Mouse (Mus musculus) heart, embryonic 14.5 days (tissue): ENCODE results near the gene Ankrd2. TPM values are rescaled to one million over a fixed set of nuclear protein-coding genes. Genes with fewer than 3 reads are reported as not detected.
A peak's percentile ranks its signal among the peaks of the same experiment; 100 is the strongest.

Source experiments
- ATAC-seq: fragments of 200-750 bp; cut with Nextera tagmentation; 2 replicates; pipeline ENCODE4 v1.8.0; 2017; ENCODE audit warnings: low read depth, moderate TSS enrichment; ENCODE audit not compliant: insufficient number of reproducible peaks, insufficient read depth, low FRiP score
- H3K27ac ChIP-seq, 2 experiments: fragments of 200-500 bp in 1 of 2; fragments of 300-500 bp in 1 of 2; sonication (generic) in 1 of 2; replicated peaks in 1 of 2; 2 replicates each; pipeline ENCODE4 v1.5.1; 2012 to 2014; ENCODE audit warnings: low read depth in 2 of 2, low read length in 2 of 2, control low read depth in 1 of 2, mild to moderate bottlenecking in 1 of 2, mixed read lengths in 1 of 2; ENCODE audit not compliant: control insufficient read depth in 1 of 2, insufficient read depth in 1 of 2
- H3K27me3 ChIP-seq: fragments of 300-500 bp; sonication (generic); 2 replicates; pipeline ENCODE4 v1.6.1; 2014; ENCODE audit warnings: mild to moderate bottlenecking, low read length, control low read depth; ENCODE audit not compliant: control insufficient read depth, insufficient read depth
- H3K36me3 ChIP-seq: fragments of 300-500 bp; sonication (generic); 2 replicates; pipeline ENCODE4 v1.6.1; 2014; ENCODE audit warnings: mild to moderate bottlenecking, control low read depth, low read length, mixed read lengths; ENCODE audit not compliant: control insufficient read depth, insufficient read depth
- H3K4me1 ChIP-seq, 2 experiments: fragments of 200-500 bp in 1 of 2; fragments of 300-500 bp in 1 of 2; sonication (generic) in 1 of 2; 2 replicates each; pipeline ENCODE4 v1.6.1; 2012 to 2014; ENCODE audit warnings: low read length in 2 of 2, control low read depth in 1 of 2, mixed read lengths in 1 of 2; ENCODE audit not compliant: control insufficient read depth in 2 of 2, insufficient read depth in 2 of 2
- H3K4me2 ChIP-seq: fragments of 300-500 bp; sonication (generic); 2 replicates; pipeline ENCODE4 v1.6.1; 2014; ENCODE audit warnings: mild to moderate bottlenecking, low read length
- H3K4me3 ChIP-seq, 2 experiments: fragments of 200-500 bp in 1 of 2; fragments of 300-500 bp in 1 of 2; sonication (generic) in 1 of 2; 2 replicates each; pipeline ENCODE4 v1.5.1; 2012 to 2014; ENCODE audit warnings: low read length in 2 of 2, mild to moderate bottlenecking in 2 of 2, control low read depth in 1 of 2, low read depth in 1 of 2, moderate library complexity in 1 of 2; ENCODE audit not compliant: control insufficient read depth in 1 of 2, insufficient read depth in 1 of 2
- H3K9ac ChIP-seq: fragments of 300-500 bp; sonication (generic); 2 replicates; pipeline ENCODE4 v1.6.1; 2014; ENCODE audit warnings: mild to moderate bottlenecking, low read length
- H3K9me3 ChIP-seq: fragments of 300-500 bp; sonication (generic); 2 replicates; pipeline ENCODE4 v1.6.1; 2016; ENCODE audit warnings: low read length, control low read depth; ENCODE audit not compliant: control insufficient read depth
- WGBS: fragments of 180-500 bp; shearing (Covaris S2); extraction: QIAGEN DNeasy Blood & Tissue Kit; methylation state at CpG from one replicate; pipeline ENCODE4 v1.1.7; 2014; 5-methylcytosine and 5-hydroxymethylcytosine counted together
- polyA plus RNA-seq: library from polyadenylated mRNA; unstranded; fragments of >200 nt; fragmentation: Nextera tagmentation; extraction: Ambion mirVana; gene quantifications from 2 replicates; pipeline ENCODE4 v1.2.1, GENCODE M21; 2014

Ankrd2 gene
- polyA plus RNA-seq, 1 experiment from 2014 or later = not detected

GRCm38 (mm10) chr19:42056719-42057409 is 21.1 kb downstream of the Ankrd2 start:
- H3K9ac ChIP-seq = no peak overlapping the region
- 75% methylated on average over 6 of the region's 6 CpGs for WGBS
- no peaks in the 10 kb centered on the region for H3K27me3 ChIP-seq
- H3K4me3 ChIP-seq = no peak overlapping the region
- H3K4me2 ChIP-seq = no peak overlapping the region
- H3K4me1 ChIP-seq = peaks cover 0 to 2% of the 10 kb centered on the region in 2 experiments; a peak in 1 of 4 replicates
- H3K9me3 ChIP-seq = no peaks in the 10 kb centered on the region
- H3K36me3 ChIP-seq = no peaks in the 10 kb centered on the region
- no peak overlapping the region for H3K27ac ChIP-seq
- ATAC-seq = no peak

DNA sequence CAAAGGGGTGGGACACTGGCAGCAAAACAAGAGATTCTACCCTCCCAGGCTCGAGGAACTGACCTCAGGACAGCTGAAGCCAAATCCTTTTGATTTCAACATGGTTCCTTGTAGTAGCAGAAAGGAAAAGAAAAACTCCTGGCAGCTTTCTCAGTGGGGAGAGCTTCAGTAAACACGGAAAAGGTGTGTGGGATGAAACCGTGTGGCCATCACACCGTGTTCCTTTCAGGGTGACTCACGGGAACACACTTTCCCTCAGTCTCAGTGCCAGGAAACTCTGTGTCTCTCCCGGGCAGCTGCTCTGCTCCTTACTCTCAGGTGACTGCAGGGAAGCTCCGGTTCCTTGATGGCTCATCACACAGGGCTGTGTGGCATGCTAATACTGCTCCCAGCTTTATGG is 22.6 kb downstream of the Ankrd2 start:
- Histone ChIP-seq H3K27ac (no peak overlapping the region), H3K4me2 (no peak overlapping the region), H3K4me1 (peaks cover 0 to 2% of the 10 kb centered on the region in 2 experiments; a peak in 1 of 4 replicates), H3K9ac (no peak overlapping the region), H3K36me3 (no peaks in the 10 kb centered on the region), H3K4me3 (no peak overlapping the region), H3K9me3 (no peaks in the 10 kb centered on the region), H3K27me3 (no peaks in the 10 kb centered on the region)
- no peak for ATAC-seq
- WGBS = 62% methylated on average over 7 of the region's 7 CpGs

DNA sequence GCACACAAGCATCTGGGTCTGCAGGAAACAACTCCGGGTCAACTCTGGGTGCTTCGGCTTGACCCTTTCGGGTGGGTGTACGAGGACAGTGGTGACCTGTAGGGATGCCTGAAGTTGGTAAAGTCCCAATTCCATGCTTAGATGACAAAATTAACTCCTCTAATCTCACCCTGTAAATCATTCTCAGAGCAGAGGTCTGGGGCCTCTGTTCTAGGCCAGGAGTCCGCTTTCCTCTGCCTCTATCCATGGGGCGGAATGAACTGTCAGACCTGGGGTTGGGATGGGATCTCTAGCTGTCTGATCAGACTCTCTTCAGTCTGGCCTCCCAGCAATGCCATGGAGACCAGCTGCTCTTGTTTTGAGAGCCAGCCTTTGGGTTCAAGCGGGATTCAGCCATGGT is 25.6 kb downstream of the Ankrd2 start:
- Histone ChIP-seq H3K4me2 (no peak overlapping the region), H3K27me3 (no peaks in the 10 kb centered on the region), H3K36me3 (no peaks in the 10 kb centered on the region), H3K4me1 (no peaks in the 10 kb centered on the region), H3K9ac (no peak overlapping the region), H3K27ac (no peak overlapping the region), H3K4me3 (no peak overlapping the region), H3K9me3 (0 out of 2 replicates have a peak, but pooled peaks cover 2% of the 10 kb centered on the region)
- 93% methylated on average over 7 of the region's 7 CpGs for WGBS
- no peak for ATAC-seq

- H3K4me2 ChIP-seq = peak overlapping the region; percentile 3; the same call in 1 of the 2 replicates
- no peak overlapping the region for H3K4me3 ChIP-seq
- ATAC-seq = no peak
- H3K36me3 ChIP-seq = no peaks in the 10 kb centered on the region
- H3K9ac ChIP-seq = no peak overlapping the region
- H3K4me1 ChIP-seq = peaks cover 3 to 5% of the 10 kb centered on the region in 2 experiments; a peak in 2 of 4 replicates
- no peaks in the 10 kb centered on the region for H3K27me3 ChIP-seq
- 67% methylated on average over 11 of the region's 11 CpGs for WGBS
- no peak overlapping the region for H3K27ac ChIP-seq
- H3K9me3 ChIP-seq = 0 out of 2 replicates have a peak, but pooled peaks cover 3% of the 10 kb centered on the region
Measured at GRCm38 (mm10) chr19:42068441-42069240, 32.8 kb downstream of the Ankrd2 start.

DNA sequence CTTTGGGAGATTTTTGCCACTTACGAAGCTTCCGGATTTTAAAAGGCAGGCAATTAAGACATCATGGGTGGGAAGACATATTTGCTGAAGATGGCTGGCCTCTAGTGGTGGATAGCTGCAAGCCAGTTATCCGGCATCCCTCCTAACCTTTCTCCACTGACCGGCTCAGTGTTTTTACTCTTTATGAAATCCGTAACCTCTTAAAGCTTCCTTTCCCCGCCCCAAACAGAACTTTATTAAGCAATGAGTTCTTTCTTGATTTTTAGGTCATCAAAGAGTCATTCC is 33.4 kb downstream of the Ankrd2 start:
- H3K9ac ChIP-seq = no peak overlapping the region
- 0 out of 2 replicates have a peak, but pooled peaks cover 3% of the 10 kb centered on the region for H3K9me3 ChIP-seq
- H3K4me2 ChIP-seq = peak overlapping the region; percentile 3; the same call in 1 of the 2 replicates
- H3K4me3 ChIP-seq = no peak overlapping the region
- 45% methylated on average over 6 of the region's 6 CpGs for WGBS
- no peaks in the 10 kb centered on the region for H3K36me3 ChIP-seq
- no peak for ATAC-seq
- H3K27me3 ChIP-seq = no peaks in the 10 kb centered on the region
- H3K27ac ChIP-seq = no peak overlapping the region
- peaks cover 3 to 5% of the 10 kb centered on the region in 2 experiments; a peak in 2 of 4 replicates for H3K4me1 ChIP-seq

GRCm38 (mm10) chr19:42071221-42071620 is 35.4 kb downstream of the Ankrd2 start:
- peaks cover 9% of the 10 kb centered on the region; the same call in 1 of the 2 replicates for H3K36me3 ChIP-seq
- peaks cover 3 to 5% of the 10 kb centered on the region in 2 experiments; a peak in 2 of 4 replicates for H3K4me1 ChIP-seq
- no peak for ATAC-seq
- H3K27me3 ChIP-seq = no peaks in the 10 kb centered on the region
- no peak overlapping the region for H3K4me3 ChIP-seq
- H3K9ac ChIP-seq = no peak overlapping the region
- H3K9me3 ChIP-seq = 0 out of 2 replicates have a peak, but pooled peaks cover 3% of the 10 kb centered on the region
- WGBS = 61% methylated on average over 7 of the region's 7 CpGs
- no peak overlapping the region for H3K4me2 ChIP-seq
- H3K27ac ChIP-seq = no peak overlapping the region

DNA sequence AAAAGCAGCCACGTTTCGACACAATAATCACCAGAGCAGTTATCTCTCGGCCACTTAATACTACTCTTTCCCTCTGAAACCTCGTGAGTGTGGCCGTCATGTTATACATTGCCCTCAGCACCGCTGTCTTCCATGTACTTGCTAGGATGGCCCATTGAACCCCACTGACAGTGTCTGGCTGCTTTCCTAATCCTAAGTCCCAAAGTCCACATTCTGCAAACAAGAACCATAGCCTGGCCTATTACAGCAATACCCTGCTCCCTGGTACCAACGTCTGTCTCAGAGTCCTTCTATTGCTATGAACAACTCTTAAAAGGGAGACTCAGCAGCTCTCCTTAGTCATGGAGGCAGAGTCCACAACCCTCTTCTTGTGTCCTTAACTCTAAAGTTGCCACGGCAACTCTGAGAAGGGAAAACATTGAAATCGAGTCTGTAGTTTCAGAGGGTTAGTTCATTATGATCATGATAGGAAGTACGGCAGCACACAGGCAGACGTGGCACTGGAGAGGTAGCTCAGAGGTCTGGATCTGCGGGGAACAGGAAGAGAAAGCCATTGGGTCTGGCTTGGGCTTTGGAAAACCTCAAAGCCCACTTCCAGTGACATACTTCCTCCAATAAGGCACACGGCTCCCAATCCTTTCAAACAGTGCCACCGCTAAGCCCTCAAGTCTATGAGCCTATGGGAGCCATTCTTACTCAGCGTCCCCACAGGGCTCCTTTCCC is 36.2 kb downstream of the Ankrd2 start:
- no peak for ATAC-seq

More for the DNA sequence above, 36.2 kb downstream of the Ankrd2 start:
- H3K9me3 ChIP-seq = no peaks in the 10 kb centered on the region
- H3K4me1 ChIP-seq = peaks cover 3 to 5% of the 10 kb centered on the region in 2 experiments; a peak in 2 of 4 replicates
- H3K27me3 ChIP-seq = no peaks in the 10 kb centered on the region
- H3K4me3 ChIP-seq = no peak overlapping the region
- no peak overlapping the region for H3K9ac ChIP-seq
- H3K36me3 ChIP-seq = peaks cover 10% of the 10 kb centered on the region; the same call in 1 of the 2 replicates
- H3K4me2 ChIP-seq = no peak overlapping the region
- no peak overlapping the region for H3K27ac ChIP-seq
- WGBS = 66% methylated on average over 15 of the region's 15 CpGs
